Mouse (Mus musculus) CD4-positive naive resting alpha-beta T cell, adult 76 days (primary cell): ENCODE data around the gene Tmed5. TPM values are rescaled to one million over a fixed set of nuclear protein-coding genes. Genes with fewer than 3 reads are reported as not detected.

Experiments used
- total RNA-seq: library from RNA; stranded (reverse); gene quantifications from one replicate; pipeline ENCODE4 v1.2.4, GENCODE M21; 2023

The Tmed5 gene
- 43.6 TPM for total RNA-seq

DNA sequence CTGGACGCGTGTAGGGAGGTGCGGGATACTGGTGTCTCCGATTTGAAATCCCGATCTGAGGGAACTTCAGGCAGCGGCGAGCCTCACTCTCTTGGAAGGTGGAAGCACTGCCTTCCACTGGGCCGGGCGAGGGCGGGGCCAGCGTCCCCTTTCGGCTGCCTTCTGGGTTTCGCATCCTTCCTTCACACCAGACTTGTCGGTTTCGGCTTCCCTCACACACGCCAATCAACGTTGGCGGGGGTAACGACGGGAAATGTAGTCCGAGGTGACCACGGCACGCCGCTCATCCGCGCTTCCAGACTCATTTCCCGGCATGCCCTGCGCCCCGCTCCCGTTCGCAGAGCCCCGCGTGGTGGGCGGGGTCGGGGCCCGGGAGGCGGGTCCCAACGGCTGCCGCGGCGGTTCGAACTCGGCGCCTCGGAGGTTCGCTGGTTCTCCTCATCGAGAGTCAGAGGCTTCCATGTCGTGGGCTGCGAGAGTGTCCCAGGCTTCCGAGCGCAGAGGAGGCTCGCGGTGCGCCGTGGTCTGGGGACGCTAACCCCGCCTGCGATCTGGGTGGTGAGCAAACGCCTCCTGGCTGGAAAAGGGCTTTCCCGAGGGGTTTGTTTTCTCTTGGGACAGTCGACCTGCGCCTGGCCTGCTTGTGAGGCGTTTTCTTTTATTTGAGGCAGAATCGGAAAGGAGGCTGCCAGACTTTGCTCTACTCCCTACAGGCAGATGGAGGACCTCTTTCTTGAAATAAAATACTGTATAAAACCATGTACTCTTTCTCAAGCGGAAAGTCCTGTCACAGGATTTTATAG, at the start of gene Tmed5, which contains the start of gene Ccdc18:
Tmed5 (minus strand) TSS at position 180 of the 803 bp plus-strand sequence.
Ccdc18 (plus strand) TSS at position 435 of the 803 bp plus-strand sequence.

GRCm38 (mm10) chr5:108065465-108066411, 66.7 kb downstream of the Tmed5 start, which contains the start of gene Mtf2:
Mtf2 (plus strand) TSS chr5:108065674.

Other genes with a start within 250 kb of the Tmed5 start
- 258 TPM for gene Rpl5, start 232.1 kb downstream of the Tmed5 start, total RNA-seq
- 56.3 TPM for gene Fam69a, start 145.5 kb downstream of the Tmed5 start, total RNA-seq
- 95.0 TPM for gene Mtf2, start 66.9 kb downstream of the Tmed5 start, total RNA-seq
- 0.64 TPM for gene Ccdc18, start 255 bp upstream of the Tmed5 start, total RNA-seq
- 34.3 TPM for gene Dr1, start 136.3 kb upstream of the Tmed5 start, total RNA-seq
- 1.1 TPM for gene Pigg, start 180.0 kb upstream of the Tmed5 start, total RNA-seq
- gene Gm42517, start 235.3 kb upstream of the Tmed5 start, total RNA-seq = not detected